Mouse (Mus musculus): Measurements from ENCODE around the gene Tmod1. TPM values are rescaled to one million over a fixed set of nuclear protein-coding genes. Genes with fewer than 3 reads are reported as not detected.
A peak's percentile ranks its signal among the peaks of the same experiment; 100 is the strongest.

Tmod1 gene
- total and polyA plus RNA-seq, 2 experiments from 2014 or later: 163 to 224 TPM

GRCm38 (mm10) chr4:46041761-46042504, 3.2 kb downstream of the Tmod1 start:
- peak; percentile 45 for DNase-seq (ENCODE audit: low spot score)
- Histone ChIP-seq H3K36me3 (replicated peaks; ENCODE audit: control insufficient read depth, insufficient read depth, low read length) (no peaks in the 10 kb centered on the region; the same call in 1 of the 2 replicates), H3K9me3 (replicated peaks; ENCODE audit: control insufficient read depth, low read length) (no peaks in the 10 kb centered on the region), H3K4me3 (ENCODE audit: low read depth, low read length) (peak overlapping the region; percentile 88), H3K4me2 (ENCODE audit: low read depth, low read length) (peak overlapping the region; percentile 96), H3K4me1 (ENCODE audit: control insufficient read depth, insufficient read depth) (peaks cover 40% of the 10 kb centered on the region), H3K27me3 (ENCODE audit: control insufficient read depth, insufficient read depth, low read length) (peaks cover 7% of the 10 kb centered on the region; the same call in 1 of the 2 replicates), H3K9ac (replicated peaks; ENCODE audit: low read depth, low read length) (peak overlapping the region; percentile 92; the same call in 1 of the 2 replicates), H3K27ac (ENCODE audit: low read depth) (peak overlapping the region; percentile 97)
- TF ChIP-seq CTCF (IDR thresholded peaks at IDR 0.05; ENCODE audit: low read depth) (no peak), EP300 (IDR thresholded peaks at IDR 0.05; ENCODE audit: low read depth) (no peak)
- peak; percentile 13 for ATAC-seq (ENCODE audit: insufficient read depth, low read depth)
- 11% methylated on average over 7 of the region's 7 CpGs for WGBS

GRCm38 (mm10) chr4:46042505-46042850, 3.7 kb downstream of the Tmod1 start:
- DNase-seq (ENCODE audit: low spot score) (peak; percentile 18), ATAC-seq (ENCODE audit: insufficient read depth, low read depth) (no peak)
- Histone ChIP-seq H3K9ac (replicated peaks; ENCODE audit: low read depth, low read length) (0 out of 2 replicates have a peak overlapping the region, but pooled peaks have one; percentile 92), H3K36me3 (replicated peaks; ENCODE audit: control insufficient read depth, insufficient read depth, low read length) (no peaks in the 10 kb centered on the region; the same call in 1 of the 2 replicates), H3K4me3 (ENCODE audit: low read depth, low read length) (peak overlapping the region; percentile 88), H3K27me3 (ENCODE audit: control insufficient read depth, insufficient read depth, low read length) (peaks cover 7% of the 10 kb centered on the region; the same call in 1 of the 2 replicates), H3K4me1 (ENCODE audit: control insufficient read depth, insufficient read depth) (peaks cover 40% of the 10 kb centered on the region), H3K27ac (ENCODE audit: low read depth) (peak overlapping the region; percentile 97), H3K9me3 (replicated peaks; ENCODE audit: control insufficient read depth, low read length) (no peaks in the 10 kb centered on the region), H3K4me2 (ENCODE audit: low read depth, low read length) (peak overlapping the region; percentile 96)
- TF ChIP-seq EP300 (IDR thresholded peaks at IDR 0.05; ENCODE audit: low read depth) (no peak), CTCF (IDR thresholded peaks at IDR 0.05; ENCODE audit: low read depth) (no peak)
- 19% methylated on average over 5 of the region's 5 CpGs for WGBS

GRCm38 (mm10) chr4:46043361-46043760, 4.6 kb downstream of the Tmod1 start:
- no peaks in the 10 kb centered on the region for H3K9me3 ChIP-seq (replicated peaks; ENCODE audit: control insufficient read depth, low read length)
- peaks cover 40% of the 10 kb centered on the region for H3K4me1 ChIP-seq (ENCODE audit: control insufficient read depth, insufficient read depth)
- peak overlapping the region; percentile 97; the same call in 1 of the 2 replicates for H3K27ac ChIP-seq (ENCODE audit: low read depth)
- peak overlapping the region; percentile 96 for H3K4me2 ChIP-seq (ENCODE audit: low read depth, low read length)
- WGBS: 39% methylated on average over 8 of the region's 8 CpGs
- no peak for TF ChIP-seq EP300 (IDR thresholded peaks at IDR 0.05; ENCODE audit: low read depth)
- ATAC-seq (ENCODE audit: insufficient read depth, low read depth) (no peak), DNase-seq (ENCODE audit: low spot score) (no peak)
- H3K4me3 ChIP-seq (ENCODE audit: low read depth, low read length): no peak overlapping the region
- H3K27me3 ChIP-seq (ENCODE audit: control insufficient read depth, insufficient read depth, low read length): peaks cover 7% of the 10 kb centered on the region; the same call in 1 of the 2 replicates
- no peaks in the 10 kb centered on the region; the same call in 1 of the 2 replicates for H3K36me3 ChIP-seq (replicated peaks; ENCODE audit: control insufficient read depth, insufficient read depth, low read length)
- no peak overlapping the region for H3K9ac ChIP-seq (replicated peaks; ENCODE audit: low read depth, low read length)

DNA sequence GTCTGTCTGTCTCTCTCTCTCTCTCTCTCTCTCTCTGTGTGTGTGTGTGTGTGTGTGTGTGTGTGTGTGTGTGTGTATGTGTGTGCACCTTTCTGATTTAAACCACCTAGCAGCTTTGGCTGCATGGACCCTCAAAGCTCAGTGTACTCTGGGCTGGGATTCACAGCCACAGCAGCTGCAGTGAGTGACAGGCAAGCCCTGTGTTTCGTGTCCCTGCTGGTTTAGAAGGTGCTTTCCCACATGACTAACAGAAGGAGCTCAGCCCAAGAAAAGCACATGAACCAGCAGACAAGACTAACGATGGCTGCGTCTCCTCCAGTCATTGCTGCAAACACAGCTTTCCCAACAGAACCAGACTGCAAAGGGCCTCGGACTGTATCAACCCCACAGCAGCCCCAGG, 9.2 kb downstream of the Tmod1 start:
- Histone ChIP-seq H3K36me3 (replicated peaks; ENCODE audit: control insufficient read depth, insufficient read depth, low read length) (peaks cover 6% of the 10 kb centered on the region), H3K27ac (ENCODE audit: low read depth) (peak overlapping the region; percentile 22; the same call in 1 of the 2 replicates), H3K4me2 (ENCODE audit: low read depth, low read length) (no peak overlapping the region), H3K9ac (replicated peaks; ENCODE audit: low read depth, low read length) (no peak overlapping the region), H3K4me3 (ENCODE audit: low read depth, low read length) (no peak overlapping the region), H3K4me1 (ENCODE audit: control insufficient read depth, insufficient read depth) (peaks cover 32% of the 10 kb centered on the region), H3K27me3 (ENCODE audit: control insufficient read depth, insufficient read depth, low read length) (no peaks in the 10 kb centered on the region), H3K9me3 (replicated peaks; ENCODE audit: control insufficient read depth, low read length) (no peaks in the 10 kb centered on the region)
- no peak for ATAC-seq (ENCODE audit: insufficient read depth, low read depth)
- TF ChIP-seq CTCF (IDR thresholded peaks at IDR 0.05; ENCODE audit: low read depth) (no peak), EP300 (IDR thresholded peaks at IDR 0.05; ENCODE audit: low read depth) (no peak)
- 46% methylated on average over 4 of the region's 4 CpGs for WGBS
- no peak for DNase-seq (ENCODE audit: low spot score)

DNA sequence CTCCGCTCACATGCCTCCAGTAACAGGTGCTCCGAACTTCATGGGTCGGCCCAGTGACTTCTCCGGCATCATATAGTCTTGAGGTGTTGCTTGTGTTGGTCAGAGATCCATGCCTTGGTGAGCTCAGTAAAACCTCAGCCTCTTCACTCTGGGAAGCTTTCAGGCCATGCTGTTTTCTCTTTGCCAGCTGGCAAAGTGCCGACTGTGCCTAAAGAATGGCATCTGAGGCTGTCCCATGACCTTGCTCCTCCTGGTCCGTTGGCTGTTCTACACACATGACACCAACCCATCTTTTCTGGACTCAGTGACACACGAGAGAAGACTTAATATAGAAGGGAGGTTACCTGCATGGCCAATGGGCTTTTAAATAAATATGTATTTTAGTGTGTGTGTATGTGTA, 9.7 kb downstream of the Tmod1 start:
- H3K9me3 ChIP-seq (replicated peaks; ENCODE audit: control insufficient read depth, low read length): no peaks in the 10 kb centered on the region
- WGBS: 51% methylated on average over 7 of the region's 7 CpGs
- TF ChIP-seq CTCF (IDR thresholded peaks at IDR 0.05; ENCODE audit: low read depth) (no peak), EP300 (IDR thresholded peaks at IDR 0.05; ENCODE audit: low read depth) (no peak)
- ATAC-seq (ENCODE audit: insufficient read depth, low read depth) (peak; percentile 60), DNase-seq (ENCODE audit: low spot score) (peak; percentile 46)
- peak overlapping the region; percentile 22; the same call in 1 of the 2 replicates for H3K27ac ChIP-seq (ENCODE audit: low read depth)
- H3K4me1 ChIP-seq (ENCODE audit: control insufficient read depth, insufficient read depth): peaks cover 32% of the 10 kb centered on the region
- H3K27me3 ChIP-seq (ENCODE audit: control insufficient read depth, insufficient read depth, low read length): no peaks in the 10 kb centered on the region
- no peak overlapping the region for H3K4me2 ChIP-seq (ENCODE audit: low read depth, low read length)
- H3K4me3 ChIP-seq (ENCODE audit: low read depth, low read length): no peak overlapping the region
- H3K36me3 ChIP-seq (replicated peaks; ENCODE audit: control insufficient read depth, insufficient read depth, low read length): peaks cover 6% of the 10 kb centered on the region
- no peak overlapping the region for H3K9ac ChIP-seq (replicated peaks; ENCODE audit: low read depth, low read length)

Measured in heart, postnatal 0 days (tissue).